Mouse (Mus musculus) bone marrow, adult 2 months (tissue): ENCODE measurements around the gene Nt5e.

ENCODE experiments used
- CTCF ChIP-seq: fragments of 200-500 bp; IDR thresholded peaks from 2 replicates; pipeline ENCODE4 v1.5.1; 2011; ENCODE audit warnings: low read length, control low read depth; ENCODE audit not compliant: control insufficient read depth, insufficient read depth
- POLR2A ChIP-seq: fragments of 200-500 bp; IDR thresholded peaks from 2 replicates; pipeline ENCODE4 v1.6.1; 2011; ENCODE audit warnings: low read depth, mild to moderate bottlenecking, control low read depth, low read length, borderline replicate concordance; ENCODE audit not compliant: control insufficient read depth

GRCm38 (mm10) chr9:88324616-88325015 lies 2.4 kb upstream of the Nt5e start:
- TF ChIP-seq CTCF = no peak
- no peak for TF ChIP-seq POLR2A
